Mouse (Mus musculus) cerebellum, adult 18-20 months (tissue): ENCODE results near the gene Lrrc1.
A peak's percentile ranks its signal among the peaks of the same experiment; 100 is the strongest.

Source experiments
- DNase-seq, 2 experiments: peaks; one replicate each; pipeline ENCODE4 v3.0.0; 2021

The Lrrc1 gene

GRCm38 (mm10) chr9:77420200-77420585 lies 124.5 kb downstream of the Lrrc1 start:
- no peak for DNase-seq

GRCm38 (mm10) chr9:77419501-77420199 lies 125.0 kb downstream of the Lrrc1 start:
- DNase-seq, result no peak

DNA sequence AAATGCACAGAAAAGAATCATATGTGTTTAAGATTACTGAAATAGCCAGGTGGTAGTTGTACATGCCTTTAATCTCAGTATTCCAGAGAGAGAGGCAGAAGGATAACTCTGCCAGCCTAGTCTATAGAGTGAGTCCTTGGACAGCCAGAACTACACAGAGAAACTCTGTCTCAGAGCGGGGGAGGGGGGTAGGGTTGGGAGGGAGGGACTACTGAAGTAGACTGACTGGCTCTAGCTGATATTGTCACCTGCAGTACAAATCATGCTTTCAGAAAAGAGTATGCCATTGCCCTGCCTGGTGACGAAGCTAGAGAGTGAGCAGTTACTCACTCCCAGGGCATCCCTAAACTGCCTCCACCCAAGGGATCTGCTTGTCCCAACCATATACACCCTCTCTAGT lies 125.9 kb downstream of the Lrrc1 start:
- no peak for DNase-seq

DNA sequence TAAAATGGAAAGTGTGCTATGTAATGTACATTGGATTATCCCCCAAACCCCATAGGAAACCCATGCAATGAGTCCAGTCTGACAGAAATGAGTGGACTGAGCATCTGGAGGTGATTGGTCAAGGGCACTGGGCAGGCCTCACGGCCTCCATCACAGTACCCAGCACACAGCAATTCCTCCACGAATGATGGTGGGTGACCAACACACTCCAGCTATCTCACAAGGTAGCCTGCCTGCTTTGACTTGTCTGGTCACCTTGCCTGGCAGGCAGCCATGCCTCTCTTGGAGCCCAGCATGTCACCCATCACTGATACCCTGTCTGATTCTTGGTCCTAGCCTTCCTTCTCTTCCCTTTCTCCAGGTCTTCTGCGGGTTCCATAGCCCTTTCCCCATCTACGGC lies 128.2 kb downstream of the Lrrc1 start:
- no peak for DNase-seq

DNA sequence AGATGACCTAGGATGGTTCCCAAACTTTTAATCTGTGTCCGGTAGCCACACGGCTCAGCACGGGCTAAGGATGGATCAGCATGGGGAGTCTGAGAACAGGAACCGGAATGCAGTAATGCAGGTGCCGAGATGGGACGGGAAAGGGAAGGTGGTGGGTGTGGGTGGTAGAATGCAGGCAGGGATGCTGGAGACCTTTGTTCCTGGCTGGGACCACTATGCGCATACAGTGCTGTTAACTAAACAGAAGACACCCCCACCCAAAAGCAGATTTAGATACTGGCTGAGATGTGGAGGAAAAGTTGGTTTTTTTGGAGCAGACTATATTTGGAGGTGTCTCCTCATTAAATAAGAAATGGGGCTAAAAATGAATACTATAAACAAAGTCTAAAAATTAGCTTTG lies 128.7 kb downstream of the Lrrc1 start:
- no peak for DNase-seq

- no peak for DNase-seq
Measured at GRCm38 (mm10) chr9:77411830-77412425, 132.7 kb downstream of the Lrrc1 start.

GRCm38 (mm10) chr9:77410968-77411367 lies 133.7 kb downstream of the Lrrc1 start:
- no peak for DNase-seq

DNA sequence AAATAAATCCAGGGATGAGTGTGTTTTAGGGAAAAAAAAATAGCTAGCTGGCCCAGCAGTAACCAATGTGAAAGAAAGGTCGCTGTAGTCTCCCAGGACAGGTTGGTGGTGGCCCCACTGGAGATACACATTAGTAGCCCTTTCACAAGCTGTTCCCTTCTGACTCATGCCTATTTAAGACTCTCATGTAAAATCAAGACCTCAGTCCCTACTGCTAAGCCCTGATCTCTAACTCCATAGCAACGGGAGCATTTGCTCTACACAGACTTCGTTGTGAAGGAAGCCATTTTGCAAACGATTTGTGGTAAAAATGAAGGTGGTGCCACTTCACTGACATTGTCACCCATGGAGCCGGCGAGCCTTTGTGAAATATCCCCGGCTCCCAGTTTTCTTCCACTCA lies 134.1 kb downstream of the Lrrc1 start:
- no peak for DNase-seq

DNA sequence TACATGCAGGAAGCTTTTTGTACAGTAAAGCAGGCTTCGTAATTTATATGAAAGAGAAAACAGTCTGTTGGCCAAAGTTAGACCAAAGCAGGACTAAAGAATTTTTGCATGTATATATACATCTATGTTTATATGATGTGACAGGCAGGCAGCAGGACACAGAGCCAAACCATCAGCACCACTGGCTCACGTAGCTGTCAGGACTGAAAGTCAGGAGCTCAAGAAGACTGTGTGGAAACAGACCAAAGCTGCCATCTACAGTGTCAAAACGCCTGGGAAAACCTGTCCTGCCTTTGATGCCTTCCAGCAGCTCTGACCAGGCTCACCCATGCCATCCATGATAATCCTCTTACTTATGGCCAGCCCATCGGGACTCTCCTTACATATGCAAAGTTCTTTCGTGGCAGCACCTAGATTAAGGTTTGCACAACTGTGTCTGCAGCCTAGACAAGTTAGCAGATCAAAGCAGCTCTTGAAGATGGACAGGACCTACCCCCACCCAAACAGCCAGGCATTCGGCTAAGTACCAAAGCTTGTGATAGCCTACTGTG lies 136.5 kb downstream of the Lrrc1 start:
- no peak for DNase-seq

DNA sequence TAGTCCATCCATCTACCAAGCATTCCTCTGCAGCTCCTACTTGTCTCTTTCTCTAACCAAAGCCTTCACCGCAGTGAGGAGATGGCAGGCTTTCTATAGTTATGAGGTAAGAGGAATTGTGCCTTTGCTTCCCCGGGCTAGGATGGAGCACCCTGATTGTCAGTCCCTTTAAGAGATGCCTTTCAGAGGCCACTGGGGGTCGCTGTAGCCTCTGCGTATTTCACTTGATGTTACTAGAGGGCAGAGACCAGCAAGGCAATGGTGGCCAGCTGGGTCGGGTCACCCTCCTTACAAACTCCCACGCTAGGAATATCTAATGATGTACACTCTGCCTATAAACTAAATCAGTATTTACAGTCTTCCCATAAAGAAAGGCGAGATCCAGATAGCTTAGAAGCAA lies 137.8 kb downstream of the Lrrc1 start:
- DNase-seq, result no peak

GRCm38 (mm10) chr9:77404458-77404857 lies 140.2 kb downstream of the Lrrc1 start:
- no peak for DNase-seq

- no peak for DNase-seq
Measured at GRCm38 (mm10) chr9:77403961-77404360, 140.7 kb downstream of the Lrrc1 start.

DNA sequence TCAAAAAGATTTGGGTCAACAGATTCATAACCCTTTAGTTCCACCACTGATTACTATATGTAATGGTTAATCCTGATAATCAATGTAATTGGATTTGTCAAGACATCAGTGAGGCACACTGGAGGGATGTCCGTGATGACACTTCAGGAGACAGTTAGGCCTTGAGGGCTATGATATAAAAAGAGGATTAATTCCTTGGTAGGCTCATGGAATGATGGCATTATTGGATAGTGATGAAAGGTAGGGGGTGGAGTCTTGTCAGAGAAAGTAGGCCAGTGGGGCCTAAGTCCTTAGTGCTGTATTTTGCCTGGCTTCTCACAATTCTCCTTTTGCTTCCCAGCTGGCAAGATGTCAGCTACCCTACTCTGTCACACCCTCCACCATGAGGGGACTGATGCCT lies 141.7 kb downstream of the Lrrc1 start:
- no peak for DNase-seq

DNA sequence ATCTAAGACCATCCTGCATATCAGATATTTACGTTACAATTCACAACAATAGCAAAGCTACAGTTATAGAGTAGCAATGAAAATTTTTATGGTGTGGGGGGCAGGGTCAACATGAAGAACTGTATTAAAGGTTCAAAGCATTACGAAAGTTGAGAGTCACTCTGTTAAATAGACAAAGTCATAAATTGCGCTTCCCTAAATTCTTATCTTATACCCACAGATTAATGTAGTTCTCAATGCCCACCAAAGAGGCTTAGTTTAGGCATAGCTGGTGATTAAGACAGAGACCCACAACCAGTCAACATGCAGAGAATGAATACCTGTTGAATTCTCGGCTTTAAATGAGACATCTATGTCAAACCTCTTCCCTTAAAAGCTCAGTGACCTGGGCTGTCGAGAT lies 144.9 kb downstream of the Lrrc1 start:
- DNase-seq, result no peak

DNA sequence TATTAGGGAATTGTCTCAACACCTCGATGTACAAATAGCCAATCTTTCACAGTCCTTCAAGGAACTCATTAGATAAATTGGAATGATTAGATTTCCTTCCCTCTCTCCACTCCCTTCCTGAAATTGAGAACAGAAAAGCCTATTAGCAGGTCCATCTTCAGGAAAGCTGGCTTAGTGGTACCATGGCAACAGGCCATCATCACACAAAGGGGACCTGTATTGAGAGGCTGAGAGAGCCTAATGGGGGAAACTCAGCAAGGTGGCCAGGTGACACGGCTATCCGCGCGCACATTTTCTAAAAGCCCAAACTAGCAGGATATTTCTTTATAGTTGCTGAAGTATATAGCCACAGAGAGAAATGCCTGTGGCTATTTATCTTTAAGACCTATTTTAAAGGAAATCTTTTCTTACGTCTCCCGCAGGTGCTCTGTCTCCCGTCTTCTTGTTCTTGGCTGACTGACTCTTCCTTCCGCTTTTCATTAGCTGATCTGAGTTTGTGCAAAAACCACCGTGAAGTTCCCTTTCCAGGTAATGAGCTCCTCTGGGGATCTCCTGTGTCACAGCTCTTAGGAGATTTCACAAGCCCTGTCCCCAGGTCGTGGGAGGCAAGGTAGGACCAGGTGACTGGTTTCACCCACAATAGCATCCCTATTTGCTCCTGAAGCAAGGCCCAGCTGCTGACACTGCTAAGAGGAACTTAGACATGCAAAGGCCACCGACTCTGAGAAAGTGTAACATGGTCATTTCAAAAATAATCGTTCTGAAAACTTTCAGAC lies 145.6 kb downstream of the Lrrc1 start:
- DNase-seq, result no peak

DNA sequence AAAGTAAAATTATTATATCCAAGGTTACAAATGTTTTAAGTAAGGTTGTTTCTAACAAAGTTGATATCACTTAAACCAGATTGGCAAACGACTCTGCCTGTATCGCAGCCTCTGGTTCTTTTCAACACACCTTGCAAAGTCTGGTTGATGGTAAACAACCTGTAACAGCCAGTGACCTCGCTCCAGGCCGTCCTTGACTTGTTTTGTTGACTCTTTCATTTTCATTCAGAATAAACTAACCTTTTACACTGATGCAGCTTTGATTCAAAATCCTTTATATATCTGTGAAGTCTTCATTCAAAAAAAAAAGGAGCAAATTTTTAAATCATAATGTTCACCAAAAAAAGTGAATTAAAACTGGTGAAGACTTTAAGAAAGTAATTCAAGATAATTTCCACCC lies 147.6 kb downstream of the Lrrc1 start:
- DNase-seq, result no peak

GRCm38 (mm10) chr9:77391248-77391647 lies 153.4 kb downstream of the Lrrc1 start:
- DNase-seq, result no peak

DNA sequence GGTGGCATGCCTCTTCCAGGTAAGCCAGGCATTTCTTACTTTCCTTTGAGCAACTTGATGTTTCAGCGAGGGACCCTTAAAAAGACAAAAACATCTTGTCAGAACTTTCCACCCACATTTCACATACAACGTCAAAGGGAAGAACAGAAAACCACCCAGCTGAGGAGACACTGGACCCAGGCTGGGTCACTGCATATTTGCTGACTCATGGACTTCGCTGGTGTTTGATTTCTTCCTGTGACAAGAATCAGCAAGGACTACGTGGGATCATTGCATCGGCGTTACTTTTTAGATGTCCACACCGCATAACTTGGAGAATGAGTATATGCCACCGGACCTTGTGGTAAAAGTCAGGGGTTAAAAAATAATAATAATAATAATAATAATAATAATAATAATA lies 155.7 kb downstream of the Lrrc1 start:
- DNase-seq, result no peak

GRCm38 (mm10) chr9:77386751-77387150 lies 157.9 kb downstream of the Lrrc1 start:
- no peak for DNase-seq

DNA sequence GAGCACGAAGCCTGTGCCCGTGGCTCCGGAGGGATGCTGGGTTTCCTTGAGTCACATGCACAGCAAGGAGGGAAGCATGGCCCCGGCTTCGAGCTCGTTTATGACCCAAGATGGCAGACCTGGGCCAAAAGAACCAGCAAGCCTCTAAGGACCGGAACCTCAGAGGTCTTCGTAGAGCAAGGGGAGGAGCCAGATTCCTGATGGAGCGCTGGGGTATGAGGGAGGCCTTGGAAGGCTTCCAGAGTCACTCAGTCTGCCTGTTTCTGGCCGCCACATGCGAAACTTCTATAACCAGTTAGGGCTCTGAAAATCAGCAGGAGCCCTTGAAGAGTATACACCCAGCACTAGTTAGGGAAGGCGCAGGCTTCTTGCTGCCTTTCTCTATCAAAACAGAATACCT lies 159.1 kb downstream of the Lrrc1 start:
- no peak for DNase-seq

- no peak for DNase-seq
Measured at GRCm38 (mm10) chr9:77384651-77385050, 160.0 kb downstream of the Lrrc1 start.

GRCm38 (mm10) chr9:77383951-77384350 lies 160.7 kb downstream of the Lrrc1 start:
- DNase-seq, result no peak

- DNase-seq, result no peak
Measured at GRCm38 (mm10) chr9:77382514-77382913, 162.2 kb downstream of the Lrrc1 start.

- peak; percentile 47 to 60 for DNase-seq
Measured at GRCm38 (mm10) chr9:77381565-77381964, 163.1 kb downstream of the Lrrc1 start.
